Mouse (Mus musculus) monocyte, adult 2 months (primary cell): ENCODE data around the gene Bod1.

Experiments
- DNase-seq, 2 experiments: peaks; one replicate each; pipeline ENCODE4 v3.0.0; 2022; ENCODE audit warnings: low spot score in 2 of 2, low read depth in 1 of 2

Bod1 gene

GRCm38 (mm10) chr11:31669172-31669869, 2.4 kb downstream of the Bod1 start:
- DNase-seq = no peak

- no peak for DNase-seq
These were observed 7.5 kb downstream of the Bod1 start for GRCm38 (mm10) chr11:31664186-31664585.

- no peak for DNase-seq
These were observed 8.2 kb downstream of the Bod1 start for GRCm38 (mm10) chr11:31663501-31663900.

- DNase-seq = no peak
These were observed 8.7 kb downstream of the Bod1 start for GRCm38 (mm10) chr11:31662872-31663446.

- DNase-seq = no peak
These were observed 9.5 kb downstream of the Bod1 start for GRCm38 (mm10) chr11:31662214-31662613.

GRCm38 (mm10) chr11:31657806-31658175, 13.9 kb downstream of the Bod1 start:
- no peak for DNase-seq

GRCm38 (mm10) chr11:31657168-31657805, 14.4 kb downstream of the Bod1 start:
- DNase-seq = no peak

GRCm38 (mm10) chr11:31649507-31649906, 22.2 kb downstream of the Bod1 start:
- no peak for DNase-seq

- DNase-seq = no peak
These were observed 24.4 kb downstream of the Bod1 start for GRCm38 (mm10) chr11:31647268-31647667.

- DNase-seq = no peak
These were observed 25.1 kb downstream of the Bod1 start for GRCm38 (mm10) chr11:31646571-31646970.

- no peak for DNase-seq
These were observed 28.6 kb downstream of the Bod1 start for GRCm38 (mm10) chr11:31643120-31643519.

GRCm38 (mm10) chr11:31641066-31641810, 30.4 kb downstream of the Bod1 start:
- no peak for DNase-seq

- DNase-seq = no peak
These were observed 31.5 kb downstream of the Bod1 start for GRCm38 (mm10) chr11:31640187-31640586.

GRCm38 (mm10) chr11:31637788-31638373, 33.8 kb downstream of the Bod1 start:
- DNase-seq = no peak

- no peak for DNase-seq
These were observed 43.0 kb downstream of the Bod1 start for GRCm38 (mm10) chr11:31628700-31629099.

- no peak for DNase-seq
These were observed 50.9 kb downstream of the Bod1 start for GRCm38 (mm10) chr11:31620796-31621195.

- no peak for DNase-seq
These were observed 53.9 kb downstream of the Bod1 start for GRCm38 (mm10) chr11:31617797-31618196.

GRCm38 (mm10) chr11:31617236-31617635, 54.4 kb downstream of the Bod1 start:
- no peak for DNase-seq

- DNase-seq = no peak
These were observed 55.0 kb downstream of the Bod1 start for GRCm38 (mm10) chr11:31616722-31617121.
